Mouse (Mus musculus): ENCODE data around the gene Kcnab2. TPM values are rescaled to one million over a fixed set of nuclear protein-coding genes. Genes with fewer than 3 reads are reported as not detected.
A peak's percentile ranks its signal among the peaks of the same experiment; 100 is the strongest.

The Kcnab2 gene
- total and polyA plus RNA-seq, 3 experiments: 3.2 to 7.9 (median 5.9) TPM

DNA sequence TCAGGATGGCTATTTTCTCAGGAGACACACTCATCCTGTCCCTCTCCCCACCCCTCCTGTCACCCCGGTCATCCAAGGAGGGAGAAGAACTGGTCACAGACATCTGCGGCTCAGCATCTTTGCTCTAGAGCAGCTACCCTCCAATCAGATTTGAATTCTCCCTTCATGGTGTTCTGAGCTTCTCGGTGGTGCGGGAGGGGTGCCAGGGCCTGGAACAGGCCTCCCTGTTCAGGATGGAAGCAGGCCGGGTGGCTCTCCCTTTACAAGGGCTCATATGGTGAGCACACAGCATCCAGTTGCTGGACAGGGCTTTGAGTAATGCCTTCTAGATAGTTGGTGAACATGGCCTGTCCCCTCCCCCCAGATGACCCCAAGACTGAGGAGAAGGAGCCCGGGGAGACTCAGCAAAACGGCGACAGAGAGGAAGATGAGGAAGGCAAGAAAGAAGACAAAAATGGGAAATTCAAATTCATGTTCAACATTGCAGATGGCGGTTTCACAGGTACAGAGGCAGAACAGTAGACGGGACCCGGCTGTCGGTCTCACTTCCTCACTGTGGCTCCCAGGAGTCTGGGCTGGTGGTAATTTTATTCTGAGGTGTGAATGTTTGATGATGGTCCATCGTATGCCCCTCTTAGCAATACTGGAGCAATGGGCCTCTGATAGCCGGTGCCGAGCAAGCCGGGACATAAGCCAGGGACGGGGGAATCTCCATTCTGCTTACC is 95.0 kb downstream of the Kcnab2 start:
- no peak for DNase-seq

DNA sequence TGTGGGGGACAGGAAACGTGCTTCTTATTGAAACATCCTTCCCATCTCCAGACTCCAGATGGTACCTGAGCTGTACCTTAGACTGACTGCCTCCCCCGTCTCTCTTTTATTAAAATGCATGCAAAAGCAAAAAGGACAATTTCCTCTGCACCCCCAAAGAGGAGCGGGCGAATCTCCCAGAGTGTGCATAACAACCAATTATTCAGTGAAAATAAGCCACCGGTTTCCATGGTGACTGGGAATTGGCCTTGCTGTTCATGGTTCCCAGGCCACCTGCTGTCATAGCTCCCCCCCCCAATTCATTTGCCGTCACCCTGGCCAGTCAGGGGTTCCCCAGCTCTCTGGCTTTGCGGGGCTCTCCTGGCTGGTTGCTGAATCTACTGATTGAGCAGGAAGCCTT is 112.4 kb downstream of the Kcnab2 start:
- DNase-seq: no peak

DNA sequence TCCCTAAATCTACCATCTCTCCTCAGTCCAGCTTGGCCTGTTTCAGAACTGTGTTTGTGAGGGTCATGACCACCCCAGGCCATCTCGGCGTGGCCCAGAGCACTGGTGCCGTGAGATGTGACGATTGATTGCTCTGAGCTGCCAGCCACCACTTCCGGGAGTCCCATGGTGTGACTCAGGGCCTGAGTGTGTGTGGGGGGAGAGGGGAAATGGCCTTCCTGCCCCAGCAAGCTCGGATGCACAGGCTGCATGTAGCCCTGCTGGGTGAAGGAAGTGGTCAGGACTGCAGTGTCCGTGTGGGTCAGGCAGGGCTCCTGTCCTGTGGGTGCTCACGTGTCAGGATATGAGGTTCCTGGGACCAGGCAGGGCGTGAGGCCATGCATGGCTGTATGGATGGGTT is 115.5 kb downstream of the Kcnab2 start:
- no peak for DNase-seq

DNA sequence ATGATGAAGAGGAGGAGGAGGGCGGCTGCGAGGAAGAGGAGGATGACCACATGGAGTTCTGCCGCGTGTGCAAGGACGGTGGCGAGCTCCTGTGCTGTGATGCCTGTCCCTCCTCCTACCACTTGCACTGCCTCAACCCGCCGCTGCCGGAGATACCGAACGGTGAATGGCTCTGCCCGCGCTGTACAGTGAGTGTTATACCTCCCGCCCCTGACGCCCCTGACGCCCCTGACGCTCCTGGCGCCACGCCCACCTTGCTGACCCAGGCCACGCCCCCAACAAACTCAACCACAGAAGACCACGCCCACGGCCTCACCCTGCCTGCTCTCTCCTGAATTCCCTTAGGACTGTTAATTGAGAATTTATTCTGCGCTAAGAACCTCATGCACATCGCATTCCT is 116.8 kb downstream of the Kcnab2 start:
- no peak for DNase-seq

DNA sequence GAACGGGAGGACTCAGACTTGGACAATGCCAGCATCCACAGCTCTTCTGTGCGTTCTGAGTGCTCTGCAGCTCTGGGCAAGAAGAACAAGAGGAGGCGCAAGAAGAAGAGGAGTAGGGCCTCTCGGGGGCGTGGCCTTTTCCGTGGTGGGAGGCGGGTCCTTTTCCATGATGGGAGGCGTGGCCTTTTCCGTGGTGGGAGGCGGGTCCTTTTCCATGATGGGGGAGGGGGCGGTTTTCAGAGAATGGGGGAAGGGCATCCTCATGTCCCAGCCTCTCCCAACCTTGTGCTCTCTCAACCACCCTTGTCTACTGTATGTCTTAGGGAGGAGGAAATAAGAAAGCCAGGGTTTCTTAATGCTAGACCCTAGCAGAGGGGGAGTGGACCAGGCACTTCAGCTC is 118.0 kb downstream of the Kcnab2 start:
- DNase-seq: no peak

DNA sequence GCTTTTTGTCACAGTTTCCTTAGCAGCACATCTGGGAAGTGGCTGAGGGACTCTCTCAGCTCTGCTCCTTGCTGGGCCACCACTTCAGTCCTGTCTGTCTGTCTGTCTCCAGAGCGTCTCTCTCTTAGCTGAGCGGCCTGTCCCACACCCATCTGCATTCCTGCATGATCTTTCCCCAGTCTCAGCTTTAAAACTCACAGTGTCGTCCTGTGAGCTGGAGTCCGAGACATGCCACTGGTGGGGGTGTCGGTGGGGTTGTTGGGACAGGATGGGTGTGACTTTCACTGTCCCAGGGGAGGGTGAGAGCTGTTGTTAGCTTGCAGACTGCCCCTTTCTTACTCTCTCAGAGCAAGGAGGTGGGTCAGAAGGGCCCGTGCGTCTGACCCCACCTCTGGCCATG is 122.0 kb downstream of the Kcnab2 start:
- DNase-seq: no peak

DNA sequence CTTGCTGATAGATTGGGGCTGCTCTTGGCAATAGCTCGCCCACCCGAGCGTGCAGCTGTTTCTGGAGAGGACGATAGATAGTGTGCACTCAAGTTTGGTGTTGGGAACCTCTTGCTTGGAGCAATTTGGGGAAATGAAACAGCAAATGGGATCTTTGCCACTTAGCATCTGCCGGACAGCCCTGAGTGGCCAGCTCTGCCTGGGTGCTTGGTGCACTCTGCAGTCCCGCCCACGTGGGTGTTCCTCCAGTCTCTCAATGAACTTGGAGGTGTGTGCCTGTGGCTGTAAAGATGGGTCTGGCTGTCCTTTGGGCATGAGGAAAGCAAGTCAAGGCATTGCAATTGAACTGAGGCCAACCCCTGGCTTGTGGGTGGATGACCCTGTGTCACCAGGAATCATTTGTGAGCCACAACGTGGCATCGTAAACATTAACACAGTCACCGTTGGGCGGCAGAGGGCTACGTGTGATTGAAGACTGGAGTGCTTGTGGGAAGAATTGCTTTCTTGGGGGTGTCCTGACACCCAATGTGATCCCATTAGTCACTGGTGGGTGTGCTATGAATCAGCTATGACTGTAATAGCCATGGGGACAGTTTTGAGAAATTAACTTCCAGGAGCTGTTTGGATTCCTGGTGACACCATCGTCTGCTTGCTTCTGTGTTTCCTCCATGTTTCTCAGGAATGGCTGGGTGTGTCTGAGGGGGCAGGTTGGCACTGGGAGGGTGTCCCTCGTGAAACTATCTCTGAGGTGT is 123.6 kb downstream of the Kcnab2 start:
- no peak for DNase-seq

DNA sequence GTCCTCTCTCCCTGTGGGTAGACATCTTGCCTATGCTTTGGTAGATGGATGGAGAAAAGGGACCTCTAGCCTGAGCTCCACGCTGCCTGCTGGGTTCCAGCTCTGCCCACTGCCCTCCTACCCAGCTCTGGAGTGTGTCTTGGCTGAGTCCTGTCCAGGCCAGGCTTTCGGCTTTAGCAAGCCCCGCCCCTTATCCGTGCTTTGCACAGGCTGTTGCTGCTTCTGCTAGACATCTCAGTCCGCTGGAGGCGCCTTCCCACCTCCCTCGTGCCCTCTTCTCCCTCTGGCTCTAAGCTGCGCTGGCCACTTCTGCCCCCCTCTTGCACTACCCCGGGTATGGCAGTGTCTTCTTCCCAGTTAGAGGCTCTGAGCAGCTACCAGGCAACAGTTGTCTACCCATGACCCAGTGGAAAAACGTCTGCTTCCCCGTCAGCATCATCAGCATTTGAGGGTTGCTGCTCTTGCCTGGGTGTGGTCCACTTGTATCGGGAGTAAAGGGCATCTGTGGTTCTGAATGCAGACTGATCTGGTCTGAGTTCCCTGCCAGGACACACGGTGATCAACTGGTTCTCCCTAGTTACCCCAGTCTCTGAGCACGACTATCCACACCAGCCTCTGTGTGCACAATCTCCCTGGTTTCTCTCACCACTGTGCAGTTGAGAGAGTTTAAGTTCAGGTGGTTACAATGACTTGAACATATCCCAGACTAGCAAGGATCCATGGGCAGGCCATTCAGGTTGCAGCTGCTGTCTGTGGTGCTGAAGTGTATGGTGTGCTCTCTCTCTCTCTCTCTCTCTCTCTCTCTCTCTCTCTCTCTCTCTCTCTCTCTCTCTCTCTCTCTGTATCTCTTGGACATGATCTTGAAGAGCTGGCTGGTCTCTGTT is 126.0 kb downstream of the Kcnab2 start:
- no peak for DNase-seq

DNA sequence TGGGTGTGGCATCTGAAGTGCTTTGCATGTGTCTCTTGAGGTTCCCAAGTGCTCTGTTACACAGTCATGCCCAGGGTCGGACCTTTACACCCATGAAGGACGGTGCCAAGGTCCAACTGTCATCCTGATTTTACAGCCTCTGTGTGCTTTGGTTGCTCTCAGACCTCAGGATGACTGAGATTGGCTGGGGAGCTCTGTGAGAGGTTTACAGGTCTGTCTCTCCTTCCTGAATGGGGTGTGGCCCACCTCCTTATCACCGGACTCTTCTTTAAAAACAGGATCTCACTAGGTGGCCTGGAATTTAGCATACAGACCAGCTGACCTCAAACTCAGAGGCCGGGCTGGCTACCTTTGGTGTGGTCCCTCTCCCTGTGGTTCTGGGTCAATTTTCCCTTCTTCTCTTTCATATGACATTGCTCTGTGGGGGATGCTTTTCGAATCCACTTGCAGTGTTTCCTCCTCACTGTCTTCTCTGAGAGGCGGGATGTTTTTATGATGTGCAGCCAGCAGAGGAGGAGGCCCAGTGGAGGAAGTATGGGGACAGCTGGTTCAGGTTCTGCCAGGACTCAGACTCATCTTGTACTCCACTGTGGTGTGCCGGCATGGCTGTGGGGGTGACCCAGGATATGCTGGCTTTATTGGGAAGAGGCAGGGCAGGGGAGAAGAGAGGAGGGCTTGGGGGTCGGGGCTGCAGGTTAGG is 126.8 kb downstream of the Kcnab2 start:
- DNase-seq: no peak

DNA sequence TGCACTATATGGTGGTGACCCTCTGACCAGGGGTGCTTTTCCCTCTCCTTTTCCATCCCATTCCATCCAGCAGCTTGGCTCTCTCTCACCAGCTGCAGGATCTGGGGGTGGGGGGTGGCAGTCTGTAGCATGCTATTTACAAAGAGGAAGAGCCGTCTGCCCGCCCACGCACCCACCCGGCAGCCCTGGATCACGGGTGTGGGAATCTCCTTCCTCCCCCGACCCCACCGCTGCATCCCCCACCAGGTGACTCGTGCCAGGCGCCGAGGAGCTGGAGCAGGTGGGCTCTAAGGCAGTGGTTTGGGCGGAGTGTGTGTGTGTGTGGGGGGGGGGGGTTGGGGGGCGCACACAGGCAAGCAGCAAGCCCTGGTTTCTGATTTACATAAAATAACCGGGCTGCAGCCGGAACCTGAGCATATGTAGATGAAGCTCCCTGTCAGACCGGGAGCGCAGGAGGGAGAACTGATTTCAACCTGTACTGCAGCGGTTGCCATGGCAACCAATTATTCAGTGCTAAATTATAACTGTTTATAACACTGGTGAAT is 127.8 kb downstream of the Kcnab2 start:
- DNase-seq: no peak

DNA sequence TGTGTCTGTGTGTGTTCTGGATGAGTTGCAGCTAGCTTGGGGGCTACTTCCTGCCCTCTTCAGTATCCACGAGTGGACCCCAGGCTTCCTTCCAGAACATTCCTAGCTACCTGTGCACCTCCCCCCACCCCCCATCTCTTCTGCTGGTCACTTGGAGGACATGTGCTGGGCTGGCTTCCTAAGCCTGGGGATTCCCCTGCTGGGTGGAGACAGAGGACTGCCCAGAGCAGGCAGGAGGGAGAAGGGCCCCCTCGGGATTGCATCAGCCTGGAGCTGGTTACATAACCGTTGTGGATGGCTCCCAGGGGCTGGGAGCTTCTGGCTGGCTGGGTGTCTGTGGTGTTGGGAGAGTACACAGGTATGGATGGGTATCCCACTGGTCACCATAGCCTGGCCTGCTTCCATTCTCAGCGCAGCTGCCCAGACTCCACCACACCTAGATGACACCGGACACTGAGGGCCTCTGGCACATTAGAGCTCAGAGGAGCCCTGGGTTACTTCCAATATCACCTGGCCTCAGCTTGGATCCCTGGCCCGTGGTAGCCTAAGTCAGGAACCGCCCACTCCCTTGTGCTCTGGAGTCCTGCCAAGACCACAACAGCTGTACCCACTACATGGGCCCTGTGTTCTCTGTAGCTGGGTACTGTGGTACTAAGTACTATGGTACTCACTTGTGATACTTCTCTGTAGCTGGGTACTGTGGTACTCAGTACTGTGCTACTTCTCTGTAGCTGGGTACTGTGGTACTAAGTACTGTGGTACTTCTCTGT is 132.4 kb downstream of the Kcnab2 start:
- DNase-seq: peak; percentile 66

DNA sequence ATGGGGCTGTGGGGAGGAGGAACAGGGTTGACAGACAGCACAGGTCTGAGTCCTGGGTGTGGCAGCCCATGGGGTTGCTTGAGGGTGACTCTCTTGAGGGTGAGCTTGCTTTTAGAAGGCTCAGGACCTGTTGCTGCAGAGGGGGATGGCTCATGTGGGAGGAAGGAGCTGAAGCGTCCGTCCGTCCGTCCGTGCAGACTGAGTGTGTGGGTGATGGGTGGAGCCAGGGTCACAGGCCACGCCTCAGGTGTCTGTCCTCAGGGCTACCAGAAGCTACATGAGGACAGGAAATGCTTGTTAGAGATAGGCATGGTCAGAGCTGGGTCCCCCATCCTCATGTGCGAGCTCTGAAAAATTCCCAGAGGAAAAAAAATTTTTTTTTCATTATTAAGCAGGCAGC is 133.0 kb downstream of the Kcnab2 start:
- DNase-seq: no peak

DNA sequence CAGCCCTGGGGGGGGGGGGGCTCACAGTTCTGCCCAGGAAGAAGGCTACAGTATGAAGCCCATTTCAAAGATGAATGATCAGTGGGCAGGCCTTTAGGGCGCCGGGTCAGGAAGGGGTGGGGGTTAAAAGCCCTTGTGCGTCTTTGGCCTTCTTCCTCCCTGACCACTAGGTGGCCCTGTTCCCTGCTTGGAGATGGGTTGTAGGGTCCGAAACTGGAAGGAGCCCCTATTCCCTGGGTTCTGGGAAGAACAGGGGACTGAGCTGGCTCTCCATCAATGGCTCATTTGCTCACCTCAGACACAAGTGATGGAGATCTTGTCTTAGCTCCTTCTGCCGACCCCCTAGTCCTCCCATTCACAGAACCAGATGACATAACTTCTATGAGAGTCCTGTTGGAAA is 134.4 kb downstream of the Kcnab2 start:
- DNase-seq: no peak

Other genes with a start within 250 kb of the Kcnab2 start
- 1 to 10 TPM; 3.5 to 8.3 TPM for gene Gpr153, start 203.6 kb downstream of the Kcnab2 start, total RNA-seq (2021)
- 16.6 and 22.4 TPM in 2 replicates for gene Gpr153, start 203.6 kb downstream of the Kcnab2 start, polyA plus RNA-seq (2012; rRNA removed)
- gene Hes3, start 186.2 kb downstream of the Kcnab2 start, total RNA-seq (2021): not detected
- gene Hes3, start 186.2 kb downstream of the Kcnab2 start, polyA plus RNA-seq (2012; rRNA removed): 0.30 TPM in 1 of 2 replicates, not detected in the other
- 10 to 100 TPM; 34.6 to 49.1 TPM for gene Icmt, start 180.6 kb downstream of the Kcnab2 start, total RNA-seq (2021)
- 39.5 and 48.3 TPM in 2 replicates for gene Icmt, start 180.6 kb downstream of the Kcnab2 start, polyA plus RNA-seq (2012; rRNA removed)
- 1 to 10 TPM in 1 of 2 experiments, under 1 TPM in 1; 0.84 to 1.1 TPM for gene Rnf207, start 158.9 kb downstream of the Kcnab2 start, total RNA-seq (2021)
- gene Rnf207, start 158.9 kb downstream of the Kcnab2 start, polyA plus RNA-seq (2012; rRNA removed): 0.26 and 0.67 TPM in 2 replicates
- gene Rpl22, start 152.1 kb downstream of the Kcnab2 start, total RNA-seq (2021): 100 to 1,000 TPM; 401 to 498 TPM
- gene Rpl22, start 152.1 kb downstream of the Kcnab2 start, polyA plus RNA-seq (2012; rRNA removed): 12.3 and 12.5 TPM in 2 replicates
- 1 to 10 TPM; 5.0 to 7.9 TPM for gene Chd5, start 139.2 kb downstream of the Kcnab2 start, total RNA-seq (2021)
- 3.0 and 3.5 TPM in 2 replicates for gene Chd5, start 139.2 kb downstream of the Kcnab2 start, polyA plus RNA-seq (2012; rRNA removed)
- 1 to 10 TPM; 3.8 to 5.0 TPM for gene Nphp4, start 1.2 kb downstream of the Kcnab2 start, total RNA-seq (2021)
- gene Nphp4, start 1.2 kb downstream of the Kcnab2 start, polyA plus RNA-seq (2012; rRNA removed): 3.4 and 4.7 TPM in 2 replicates

All from adrenal gland, adult 2 months (tissue).